Mouse (Mus musculus) retina, embryonic 14.5 days (tissue): ENCODE measurements at regions not wholly inside any gene's neighbourhood (a gene's known extent, or its start where the extent isn't known, plus 50 kb on each side); places are given as distances from the start of the nearest gene placed in this dataset.
A peak's percentile ranks its signal among the peaks of the same experiment; 100 is the strongest.
"Not testable (repeated sequence)": the region's sequence is repeated elsewhere in the genome, so short reads cannot be mapped to it uniquely, and the experiment has no call there.

Experiments used
- DNase-seq: peaks from one replicate; pipeline ENCODE4 v3.0.0-alpha.2; 2015; ENCODE audit warnings: low spot score

- no peak for DNase-seq
Measured at GRCm38 (mm10) chr13:39566491-39566890, 605.8 kb upstream of the Slc35b3 start.

- DNase-seq, result peak; percentile 61
Measured at GRCm38 (mm10) chr13:39537724-39538440, 577.2 kb upstream of the Slc35b3 start.

GRCm38 (mm10) chr13:39526469-39526868 is 565.8 kb upstream of the Slc35b3 start:
- DNase-seq, result peak; percentile 19

GRCm38 (mm10) chr13:39523856-39524301 is 563.2 kb upstream of the Slc35b3 start:
- peak; percentile 48 for DNase-seq

GRCm38 (mm10) chr13:39523246-39523850 is 562.7 kb upstream of the Slc35b3 start:
- no peak for DNase-seq

- no peak for DNase-seq
Measured at GRCm38 (mm10) chr13:39520846-39521245, 560.2 kb upstream of the Slc35b3 start.

- no peak for DNase-seq
Measured at GRCm38 (mm10) chr13:39516106-39516505, 555.4 kb upstream of the Slc35b3 start.

- DNase-seq, result no peak
Measured at GRCm38 (mm10) chr13:39489806-39490205, 529.1 kb upstream of the Slc35b3 start.

- peak; percentile 9 for DNase-seq
Measured at GRCm38 (mm10) chr13:39472621-39473020, 511.9 kb upstream of the Slc35b3 start.

GRCm38 (mm10) chr13:39441799-39442198 is 481.1 kb upstream of the Slc35b3 start:
- DNase-seq, result no peak

GRCm38 (mm10) chr13:39440907-39441306 is 480.2 kb upstream of the Slc35b3 start:
- peak; percentile 84 for DNase-seq

GRCm38 (mm10) chr13:39440336-39440735 is 479.7 kb upstream of the Slc35b3 start:
- no peak for DNase-seq

GRCm38 (mm10) chr13:39427996-39428395 is 467.3 kb upstream of the Slc35b3 start:
- no peak for DNase-seq

GRCm38 (mm10) chr13:39425944-39426343 is 465.3 kb upstream of the Slc35b3 start:
- DNase-seq, result no peak

- no peak for DNase-seq
Measured at GRCm38 (mm10) chr13:39418127-39418526, 457.5 kb upstream of the Slc35b3 start.

- peak; percentile 69 for DNase-seq
Measured at GRCm38 (mm10) chr13:39411471-39412251, 451.0 kb upstream of the Slc35b3 start.

GRCm38 (mm10) chr13:39392589-39392988 is 431.9 kb upstream of the Slc35b3 start:
- no peak for DNase-seq

GRCm38 (mm10) chr13:39392151-39392550 is 431.5 kb upstream of the Slc35b3 start:
- DNase-seq, result not testable (repeated sequence)

- no peak for DNase-seq
Measured at GRCm38 (mm10) chr13:39376677-39377076, 416.0 kb upstream of the Slc35b3 start.

GRCm38 (mm10) chr13:39376269-39376668 is 415.6 kb upstream of the Slc35b3 start:
- no peak for DNase-seq

- DNase-seq, result no peak
Measured at GRCm38 (mm10) chr13:39372565-39372964, 411.9 kb upstream of the Slc35b3 start.

- peak; percentile 32 for DNase-seq
Measured at GRCm38 (mm10) chr13:39363637-39364036, 403.0 kb upstream of the Slc35b3 start.

- DNase-seq, result peak; percentile 75
Measured at GRCm38 (mm10) chr13:39362536-39362935, 401.9 kb upstream of the Slc35b3 start.
